Mouse (Mus musculus): ENCODE data around the gene Aldh1a2. TPM values are rescaled to one million over a fixed set of nuclear protein-coding genes. Genes with fewer than 3 reads are reported as not detected.

Gene Aldh1a2
- 0.16 TPM for polyA plus RNA-seq (2014; fragmentation: Illumina TruSeq; extraction: RNeasy Lipid Tissue Mini Kit (QIAGEN cat#74804); ENCODE audit: low read depth, low replicate concordance)

GRCm38 (mm10) chr9:71215248-71216035, at the start of gene Aldh1a2:
Aldh1a2 (plus strand) TSS chr9:71215789.

GRCm38 (mm10) chr9:71168511-71168910, 47.1 kb upstream of the Aldh1a2 start, which contains the start of gene Aqp9:
Aqp9 (minus strand) TSS chr9:71168682.

Other genes starting within 250 kb of the Aldh1a2 start
- gene Aqp9, start 47.1 kb upstream of the Aldh1a2 start, polyA plus RNA-seq (2014; fragmentation: Illumina TruSeq; extraction: RNeasy Lipid Tissue Mini Kit (QIAGEN cat#74804); ENCODE audit: low read depth, low replicate concordance) = 408 TPM